Mouse (Mus musculus): ENCODE measurements around the gene Mfap3l.

GRCm38 (mm10) chr8:60666852-60667251, 34.2 kb downstream of the Mfap3l start:
- TF ChIP-seq CTCF (IDR thresholded peaks at IDR 0.05; ENCODE audit: control insufficient read depth, insufficient read depth, insufficient read length) (no peak), FOSL1 (IDR thresholded peaks at IDR 0.05; ENCODE audit: insufficient read depth, low read length, poor library complexity, severe bottlenecking) (no peak), CEBPB (IDR thresholded peaks at IDR 0.05; ENCODE audit: low read depth) (no peak), MAX (IDR thresholded peaks at IDR 0.05) (no peak), USF1 (IDR thresholded peaks at IDR 0.05; ENCODE audit: low read depth) (no peak)

All from C2C12 (cell line).